Mouse (Mus musculus): ENCODE results near the gene H2al2a.
"Not testable (repeated sequence)": the region's sequence is repeated elsewhere in the genome, so short reads cannot be mapped to it uniquely, and the experiment has no call there.

The H2al2a gene

DNA sequence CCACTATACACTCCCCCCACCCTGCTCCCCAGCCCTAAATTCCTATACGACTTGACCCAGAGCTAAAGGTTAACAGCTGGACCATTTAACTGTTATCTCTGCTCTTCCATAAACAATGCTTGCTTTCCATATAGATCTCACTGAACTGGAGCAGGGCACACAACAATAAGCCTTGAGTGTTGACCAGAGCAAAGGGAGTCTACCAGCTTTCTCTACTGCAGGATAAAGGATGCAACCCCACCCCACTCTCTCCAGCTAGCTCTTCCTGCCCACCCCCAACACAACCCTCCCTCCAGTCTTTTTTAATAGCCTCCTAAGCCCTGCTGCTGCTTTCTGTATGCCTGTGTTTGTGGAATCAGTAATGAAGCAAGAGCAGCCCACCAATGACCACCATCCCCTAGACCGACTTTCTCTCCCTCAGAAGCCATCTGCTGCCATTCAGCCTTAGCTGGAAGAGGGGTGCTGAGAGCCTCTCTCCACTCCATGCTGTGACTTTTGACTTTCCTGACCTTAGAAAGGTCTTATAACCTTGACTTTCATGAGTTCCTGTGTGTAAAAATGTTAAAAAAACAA, 22.8 kb downstream of the H2al2a start:
- no peak for DNase-seq

- no peak for DNase-seq
Measured at GRCm38 (mm10) chr2:17973246-17973645, 23.5 kb downstream of the H2al2a start.

DNA sequence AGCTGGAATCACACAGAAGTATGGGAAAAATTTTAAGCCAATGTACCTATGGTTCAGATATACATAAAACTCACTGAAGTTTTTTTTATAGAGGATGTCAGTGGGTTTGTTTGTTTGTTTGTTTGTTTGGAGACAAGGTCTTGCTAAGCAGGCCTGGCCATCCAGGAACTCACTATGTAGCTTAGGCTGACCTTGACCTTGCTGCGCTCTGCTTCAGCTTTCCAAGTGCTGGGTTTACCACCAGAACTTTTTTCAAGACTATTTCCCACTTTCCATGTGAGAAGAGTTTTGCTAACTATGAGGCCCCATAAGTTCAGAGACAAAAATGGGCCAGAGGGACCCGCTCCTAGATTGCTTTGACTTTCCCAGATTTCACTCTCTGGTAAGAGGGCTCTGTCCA, 23.9 kb downstream of the H2al2a start:
- no peak for DNase-seq

GRCm38 (mm10) chr2:17971407-17971806, 25.4 kb downstream of the H2al2a start:
- DNase-seq = no peak

- DNase-seq = no peak
Measured at GRCm38 (mm10) chr2:17970662-17971061, 26.1 kb downstream of the H2al2a start.

DNA sequence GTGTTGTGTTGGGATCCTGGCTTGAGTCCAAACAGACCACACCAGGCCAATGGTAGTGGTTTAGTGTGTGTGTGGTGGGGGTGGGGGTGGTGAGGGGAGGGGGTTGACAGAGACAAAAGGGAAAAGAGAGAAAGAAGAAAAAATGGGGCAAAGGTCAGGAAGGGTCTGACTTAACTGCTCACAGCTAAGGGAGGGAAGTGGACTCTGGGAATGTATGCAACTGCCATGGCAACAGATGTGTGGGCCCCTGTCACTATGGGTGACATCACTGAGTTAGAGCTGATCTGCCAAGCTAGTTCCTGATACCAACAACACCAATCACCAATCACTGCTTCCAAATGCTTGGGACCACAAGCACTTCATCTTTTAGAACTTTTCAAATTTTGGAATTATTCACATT, 26.6 kb downstream of the H2al2a start:
- no peak for DNase-seq

DNA sequence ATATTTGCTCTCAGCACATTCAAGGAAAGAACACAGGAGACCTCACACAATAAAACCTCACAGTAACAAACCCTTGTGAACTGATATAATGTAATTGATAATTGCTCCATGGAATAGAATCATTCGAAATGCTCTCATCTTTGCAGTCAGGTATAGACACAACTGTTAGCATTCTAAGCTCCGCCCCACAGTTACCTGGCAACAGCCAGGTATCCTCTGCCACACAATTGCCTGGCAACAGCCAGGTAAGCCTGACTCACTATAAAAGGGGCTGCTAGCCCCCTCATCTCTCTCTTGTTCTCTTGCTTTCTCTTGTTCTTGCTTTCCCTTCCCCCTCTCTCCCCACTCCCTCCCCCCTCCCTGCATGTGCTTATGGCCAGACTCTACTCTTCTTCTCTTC, 28.2 kb downstream of the H2al2a start:
- no peak for DNase-seq

GRCm38 (mm10) chr2:17968037-17968436, 28.7 kb downstream of the H2al2a start:
- DNase-seq = not testable (repeated sequence)

- DNase-seq = no peak
Measured at GRCm38 (mm10) chr2:17959501-17959900, 37.3 kb downstream of the H2al2a start.

DNA sequence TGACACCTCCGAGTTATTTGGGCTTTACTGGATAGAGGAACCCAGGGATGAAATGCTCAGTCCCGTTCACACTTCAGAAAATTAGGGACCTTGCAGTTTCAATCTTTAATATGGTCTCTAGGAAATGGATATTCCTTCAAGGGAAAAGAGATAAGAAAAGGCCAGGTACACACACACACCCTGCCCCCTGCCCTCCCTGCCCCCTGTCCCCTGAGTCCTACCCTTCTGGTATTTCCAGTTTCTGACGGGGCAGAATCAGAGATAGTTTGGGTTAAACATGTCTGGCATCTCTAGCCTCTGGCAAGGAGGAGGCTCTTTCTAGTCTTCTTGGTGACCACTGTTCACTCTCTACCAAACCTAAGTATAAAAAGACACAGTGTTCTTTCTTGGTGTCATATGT, 49.9 kb downstream of the H2al2a start:
- no peak for DNase-seq

Data from cerebellum, postnatal 10 days (tissue).